Mouse (Mus musculus) myocyte (in vitro differentiated cells): ENCODE measurements around the gene Lrrc73. TPM values are rescaled to one million over a fixed set of nuclear protein-coding genes. Genes with fewer than 3 reads are reported as not detected.

Experiments
- H3K27me3 ChIP-seq: one replicate; pipeline ENCODE4 v1.6.1; 2011; ENCODE audit not compliant: control insufficient read depth, insufficient read depth, insufficient read length
- H3K36me3 ChIP-seq: one replicate; pipeline ENCODE4 v1.6.1; 2011; ENCODE audit not compliant: control insufficient read depth, insufficient read depth
- H3K4me2 ChIP-seq: one replicate; pipeline ENCODE4 v1.6.1; 2011; ENCODE audit warnings: low read depth, control low read depth
- H3K4me3 ChIP-seq: one replicate; pipeline ENCODE4 v1.5.1; 2011; ENCODE audit warnings: mild to moderate bottlenecking, control low read depth, moderate library complexity
- H3K79me2 ChIP-seq: one replicate; pipeline ENCODE4 v1.6.1; 2011; ENCODE audit not compliant: control insufficient read depth, insufficient read depth
- H3ac ChIP-seq: one replicate; pipeline ENCODE4 v1.6.1; 2011; ENCODE audit not compliant: control insufficient read depth, insufficient read length
- CEBPB ChIP-seq: IDR thresholded peaks from 2 replicates; pipeline ENCODE4 v1.6.1; 2011; ENCODE audit warnings: mild to moderate bottlenecking, moderate library complexity; ENCODE audit not compliant: poor library complexity, insufficient read depth, severe bottlenecking
- E2F4 ChIP-seq: IDR thresholded peaks from one replicate; pipeline ENCODE4 v1.6.1; 2011; ENCODE audit warnings: mild to moderate bottlenecking, control low read depth, moderate library complexity; ENCODE audit not compliant: insufficient read depth
- MAX ChIP-seq: IDR thresholded peaks from one replicate; pipeline ENCODE4 v1.6.1; 2011; ENCODE audit warnings: low read depth, mild to moderate bottlenecking, control low read depth
- MYOD1 ChIP-seq, 3 experiments: IDR thresholded peaks; one replicate each; pipeline ENCODE4 v1.6.1; 2011; ENCODE audit warnings: control low read depth in 2 of 3, low read depth in 2 of 3, mild to moderate bottlenecking in 2 of 3, moderate library complexity in 1 of 3; ENCODE audit not compliant: insufficient read length in 2 of 3, control insufficient read depth in 1 of 3
- MYOG ChIP-seq, 3 experiments: IDR thresholded peaks; one replicate each; pipeline ENCODE4 v1.6.1; 2011; ENCODE audit warnings: control low read depth in 2 of 3, low read depth in 2 of 3, mild to moderate bottlenecking in 2 of 3; ENCODE audit not compliant: insufficient read length in 2 of 3, control insufficient read depth in 1 of 3, insufficient read depth in 1 of 3
- POLR2A ChIP-seq: IDR thresholded peaks from one replicate; pipeline ENCODE4 v1.6.1; 2011; ENCODE audit warnings: low read depth, mild to moderate bottlenecking, control low read depth, moderate library complexity; ENCODE audit not compliant: insufficient read length
- POLR2AphosphoS2 ChIP-seq: IDR thresholded peaks from one replicate; pipeline ENCODE4 v1.6.1; 2011; ENCODE audit warnings: low read depth, control low read depth; ENCODE audit not compliant: insufficient read length
- REST ChIP-seq: IDR thresholded peaks from one replicate; pipeline ENCODE4 v1.6.1; 2011; ENCODE audit warnings: mild to moderate bottlenecking, control low read depth, moderate library complexity; ENCODE audit not compliant: insufficient read depth, insufficient read length
- SRF ChIP-seq: IDR thresholded peaks from one replicate; pipeline ENCODE4 v1.6.1; 2011; ENCODE audit warnings: low read depth; ENCODE audit not compliant: control insufficient read depth, insufficient read length
- TCF12 ChIP-seq: IDR thresholded peaks from one replicate; pipeline ENCODE4 v1.6.1; 2011; ENCODE audit warnings: mild to moderate bottlenecking, control low read depth; ENCODE audit not compliant: poor library complexity, insufficient read depth, severe bottlenecking
- TCF3 ChIP-seq: IDR thresholded peaks from one replicate; pipeline ENCODE4 v1.6.1; 2011; ENCODE audit warnings: low read depth, control low read depth; ENCODE audit not compliant: insufficient read length
- USF1 ChIP-seq: IDR thresholded peaks from one replicate; pipeline ENCODE4 v1.6.1; 2011; ENCODE audit warnings: low read depth, mild to moderate bottlenecking, control low read depth, moderate library complexity
- polyA plus RNA-seq: library from polyadenylated mRNA; unstranded; fragments of >200 nt; fragmentation: generic; extraction: Trizol; gene quantifications from one replicate; pipeline ENCODE4 v1.2.1, GENCODE M21; 2012; ENCODE audit warnings: missing spikeins

Gene Lrrc73
- 2.0 TPM for polyA plus RNA-seq

DNA sequence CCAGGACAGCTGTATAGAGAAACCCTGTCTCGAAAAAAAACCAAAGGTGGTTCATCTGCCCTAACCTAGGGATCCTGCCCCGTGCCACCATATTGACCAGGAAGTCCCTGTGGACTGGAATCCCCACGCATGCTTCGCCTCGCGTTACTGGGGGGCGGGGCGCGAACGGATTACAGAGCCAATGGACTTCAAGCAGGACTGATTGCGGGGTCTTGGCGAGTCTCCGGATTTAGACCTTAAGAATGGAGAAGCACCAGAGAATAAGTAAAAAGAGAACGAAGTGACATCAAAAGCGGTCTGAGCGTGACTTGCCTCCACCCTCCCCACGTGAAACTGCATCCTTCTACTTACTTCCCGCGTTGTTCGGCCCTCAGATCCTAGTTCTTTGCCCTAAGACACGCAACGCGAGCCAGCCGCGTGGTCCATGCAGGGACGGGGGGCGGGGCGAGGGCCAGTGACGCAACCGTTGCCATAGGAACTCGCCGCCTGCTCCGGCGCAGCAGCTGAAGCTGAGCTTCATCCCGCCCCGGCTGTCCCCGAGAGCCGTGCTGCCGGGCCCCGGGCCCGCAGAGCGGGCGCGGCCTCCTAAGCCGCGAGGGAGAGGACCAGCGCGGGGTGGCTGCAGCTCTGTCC, at the start of gene Lrrc73:
Lrrc73 (plus strand) TSS at position 80 of the 633 bp plus-strand sequence.
- Histone ChIP-seq H3K4me2 (peak within 1 kb of the TSS; percentile 97), H3K36me3 (no peaks in the 10 kb centered on the region), H3K79me2 (peaks cover 11% of the 10 kb centered on the region), H3K4me3 (peak within 1 kb of the TSS; percentile 28), H3ac (peak within 1 kb of the TSS; percentile 55), H3K27me3 (no peaks in the 10 kb centered on the region)
- TF ChIP-seq USF1 (no peak), SRF (no peak), TCF3 (no peak), MAX (peak; percentile 43), E2F4 (no peak), CEBPB (no peak), POLR2AphosphoS2 (peak; percentile 90), POLR2A (peak; percentile 61), TCF12 (no peak), MYOG (IDR thresholded peaks at IDR 0.05; ENCODE audit: control insufficient read depth in 1 of 3, insufficient read depth in 1 of 3, insufficient read length in 2 of 3, low read depth in 2 of 3) (peak; percentile 37 to 85 (median 83)), REST (no peak), MYOD1 (IDR thresholded peaks at IDR 0.05; ENCODE audit: control insufficient read depth in 1 of 3, insufficient read length in 2 of 3, low read depth in 2 of 3) (peak in 2 of 3 experiments; percentile 71 to 85)

DNA sequence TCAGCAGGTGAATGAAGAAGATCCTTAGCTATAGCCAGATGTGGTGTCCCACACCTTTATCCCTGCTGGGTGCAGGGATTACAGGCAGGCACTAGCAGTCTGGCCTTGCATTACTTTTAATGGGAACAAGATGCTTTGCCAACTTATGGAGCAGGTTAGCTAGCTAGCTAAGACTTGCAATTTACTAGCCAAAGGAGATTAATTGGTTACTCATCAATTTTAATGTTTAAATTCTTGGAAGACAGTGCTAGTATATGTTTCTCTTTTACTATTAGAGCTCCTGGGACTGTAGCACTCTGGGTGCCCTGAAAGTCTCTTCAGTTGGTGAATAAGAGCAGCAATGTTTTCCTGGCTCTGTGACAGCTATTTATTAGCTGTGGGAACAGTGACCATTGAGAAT, 46.7 kb upstream of the Lrrc73 start:
- Histone ChIP-seq H3K36me3 (peaks cover 44% of the 10 kb centered on the region), H3K4me3 (no peak overlapping the region), H3K79me2 (peaks cover 29% of the 10 kb centered on the region), H3ac (no peak overlapping the region), H3K4me2 (no peak overlapping the region), H3K27me3 (no peaks in the 10 kb centered on the region)
- no peak for TF ChIP-seq TCF3
- no peak for TF ChIP-seq MYOD1 (IDR thresholded peaks at IDR 0.05; ENCODE audit: control insufficient read depth in 1 of 3, insufficient read length in 2 of 3, low read depth in 2 of 3)
- TF ChIP-seq SRF = no peak
- TF ChIP-seq MYOG (IDR thresholded peaks at IDR 0.05; ENCODE audit: control insufficient read depth in 1 of 3, insufficient read depth in 1 of 3, insufficient read length in 2 of 3, low read depth in 2 of 3) = no peak
- TF ChIP-seq POLR2A = no peak
- TF ChIP-seq REST = no peak
- TF ChIP-seq E2F4 = no peak
- TF ChIP-seq MAX = no peak
- TF ChIP-seq POLR2AphosphoS2 = no peak
- no peak for TF ChIP-seq TCF12

DNA sequence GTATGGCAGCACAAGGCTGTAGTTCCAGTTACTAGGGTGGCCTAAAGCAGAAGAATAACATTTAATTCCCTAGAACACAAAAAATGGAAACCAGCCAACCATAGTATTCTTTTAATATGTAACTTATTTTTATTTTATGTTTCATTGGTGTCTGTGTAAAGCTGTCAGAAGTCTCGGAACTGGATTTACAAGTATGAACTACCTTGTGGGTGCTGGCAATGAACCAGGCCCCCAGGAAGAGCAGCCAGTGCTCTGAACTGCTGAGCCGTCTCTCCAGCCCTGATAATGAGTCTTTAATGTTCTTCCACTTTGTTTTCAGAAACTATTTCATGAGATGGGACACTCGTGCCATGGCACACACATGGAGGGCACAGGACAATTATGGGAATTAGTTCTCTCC, 42.8 kb upstream of the Lrrc73 start:
- no peak for TF ChIP-seq SRF
- no peak for TF ChIP-seq POLR2A
- no peak for TF ChIP-seq MYOG (IDR thresholded peaks at IDR 0.05; ENCODE audit: control insufficient read depth in 1 of 3, insufficient read depth in 1 of 3, insufficient read length in 2 of 3, low read depth in 2 of 3)
- TF ChIP-seq E2F4 = no peak
- no peak for TF ChIP-seq CEBPB
- TF ChIP-seq USF1 = no peak
- TF ChIP-seq POLR2AphosphoS2 = no peak
- no peak for TF ChIP-seq REST
- TF ChIP-seq MAX = no peak
- TF ChIP-seq MYOD1 (IDR thresholded peaks at IDR 0.05; ENCODE audit: control insufficient read depth in 1 of 3, insufficient read length in 2 of 3, low read depth in 2 of 3) = no peak
- TF ChIP-seq TCF12 = no peak
- TF ChIP-seq TCF3 = no peak
- no peaks in the 10 kb centered on the region for H3K27me3 ChIP-seq
- no peak overlapping the region for H3K4me2 ChIP-seq
- H3ac ChIP-seq = no peak overlapping the region
- H3K36me3 ChIP-seq = peaks cover 66% of the 10 kb centered on the region
- H3K79me2 ChIP-seq = no peaks in the 10 kb centered on the region
- no peak overlapping the region for H3K4me3 ChIP-seq

DNA sequence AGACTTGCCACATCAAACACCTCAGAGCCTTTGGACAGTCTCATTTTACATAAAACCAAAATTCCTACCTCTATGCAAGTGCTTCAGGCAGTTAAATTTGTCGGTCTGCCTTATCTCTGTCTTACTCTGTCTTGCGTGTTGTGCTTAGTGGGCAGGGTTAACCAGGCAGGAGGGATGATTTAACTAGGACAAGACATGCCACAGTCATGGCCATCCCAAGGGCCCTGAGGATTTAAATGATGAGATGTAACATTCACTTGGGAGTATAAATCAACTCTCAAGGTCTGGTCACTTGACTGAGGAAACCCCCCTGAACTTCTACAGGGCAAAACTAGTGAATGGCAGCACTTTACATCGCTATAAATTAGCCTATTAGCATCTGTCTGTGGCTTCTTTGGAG, 31.7 kb upstream of the Lrrc73 start:
- Histone ChIP-seq H3K36me3 (peaks cover 81% of the 10 kb centered on the region), H3K4me3 (no peak overlapping the region), H3K27me3 (no peaks in the 10 kb centered on the region), H3K79me2 (no peaks in the 10 kb centered on the region), H3K4me2 (no peak overlapping the region), H3ac (no peak overlapping the region)
- TF ChIP-seq TCF12 = no peak
- no peak for TF ChIP-seq MAX
- TF ChIP-seq TCF3 = no peak
- TF ChIP-seq USF1 = no peak
- TF ChIP-seq SRF = no peak
- no peak for TF ChIP-seq MYOG (IDR thresholded peaks at IDR 0.05; ENCODE audit: control insufficient read depth in 1 of 3, insufficient read depth in 1 of 3, insufficient read length in 2 of 3, low read depth in 2 of 3)
- TF ChIP-seq REST = no peak
- no peak for TF ChIP-seq MYOD1 (IDR thresholded peaks at IDR 0.05; ENCODE audit: control insufficient read depth in 1 of 3, insufficient read length in 2 of 3, low read depth in 2 of 3)
- TF ChIP-seq E2F4 = no peak
- TF ChIP-seq POLR2AphosphoS2 = no peak
